Mouse (Mus musculus): ENCODE data around the gene Fcrla.

GRCm38 (mm10) chr1:170932043-170932442 is 4.7 kb upstream of the Fcrla start:
- no peak for TF ChIP-seq CTCF (IDR thresholded peaks at IDR 0.05)
- no peak for TF ChIP-seq EP300 (IDR thresholded peaks at IDR 0.05)
